Mouse (Mus musculus) kidney, adult 2 months (tissue): Measurements from ENCODE around the gene Itgb5.

Source experiments
- CTCF ChIP-seq: fragments of 200-500 bp; conservative IDR thresholded peaks from 2 replicates; pipeline ENCODE4 v1.5.1; 2011; ENCODE audit warnings: low read depth, mild to moderate bottlenecking, control low read depth, low read length, moderate library complexity, mixed read lengths; ENCODE audit not compliant: insufficient read depth, insufficient read length
- POLR2A ChIP-seq: fragments of 200-500 bp; IDR thresholded peaks from one replicate; pipeline ENCODE4 v1.6.1; 2011; ENCODE audit warnings: low read depth, low read length, control low read depth

DNA sequence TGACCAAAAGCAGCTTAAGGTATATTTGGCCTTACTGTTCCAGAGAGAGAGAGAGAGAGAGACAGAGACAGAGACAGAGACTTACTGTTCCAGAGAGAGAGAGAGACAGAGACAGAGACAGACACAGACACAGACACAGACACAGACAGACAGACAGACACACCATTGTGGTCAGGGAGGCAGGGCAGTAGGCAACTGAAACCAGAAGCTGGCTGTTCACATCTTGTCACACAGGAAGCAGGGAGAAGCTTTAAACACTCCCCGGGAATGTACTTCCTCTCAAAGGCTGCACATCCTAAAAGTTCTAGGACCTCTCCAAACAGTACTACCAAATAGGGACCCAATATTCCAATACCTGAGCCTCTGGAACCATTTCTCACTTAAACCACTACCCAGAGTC is 65.0 kb downstream of the Itgb5 start:
- no peak for TF ChIP-seq POLR2A
- TF ChIP-seq CTCF = no peak
